Mouse (Mus musculus): ENCODE measurements at regions not wholly inside any gene's neighbourhood (a gene's known extent, or its start where the extent isn't known, plus 50 kb on each side); places are given as distances from the start of the nearest gene placed in this dataset.
A peak's percentile ranks its signal among the peaks of the same experiment; 100 is the strongest.

GRCm38 (mm10) chr17:10093437-10094107, 226.1 kb downstream of the Qk start:
- H3K27me3 ChIP-seq (ENCODE audit: insufficient read depth, low read length) = no peaks in the 10 kb centered on the region
- no peak overlapping the region for H3K4me3 ChIP-seq (replicated peaks; ENCODE audit: low read length)
- peaks cover 9% of the 10 kb centered on the region for H3K4me1 ChIP-seq (replicated peaks; ENCODE audit: low read depth, low read length)
- H3K9me3 ChIP-seq (ENCODE audit: low read length) = no peaks in the 10 kb centered on the region
- H3K36me3 ChIP-seq (ENCODE audit: insufficient read depth, low read length) = no peaks in the 10 kb centered on the region
- TF ChIP-seq CTCF (conservative IDR thresholded peaks at IDR 0.05; ENCODE audit: low read length) (no peak), POU5F1 (IDR thresholded peaks at IDR 0.05; ENCODE audit: borderline replicate concordance, low read length) (no peak)

GRCm38 (mm10) chr17:10087192-10087886, 232.3 kb downstream of the Qk start:
- no peak overlapping the region for H3K4me3 ChIP-seq (replicated peaks; ENCODE audit: low read length)
- no peaks in the 10 kb centered on the region for H3K9me3 ChIP-seq (ENCODE audit: low read length)
- no peaks in the 10 kb centered on the region for H3K36me3 ChIP-seq (ENCODE audit: insufficient read depth, low read length)
- H3K27me3 ChIP-seq (ENCODE audit: insufficient read depth, low read length) = no peaks in the 10 kb centered on the region
- H3K4me1 ChIP-seq (replicated peaks; ENCODE audit: low read depth, low read length) = peaks cover under 1% of the 10 kb centered on the region; the same call in 1 of the 2 replicates
- TF ChIP-seq CTCF (conservative IDR thresholded peaks at IDR 0.05; ENCODE audit: low read length) (no peak), NANOG (IDR thresholded peaks at IDR 0.05; ENCODE audit: borderline replicate concordance, low read length) (no peak), POU5F1 (IDR thresholded peaks at IDR 0.05; ENCODE audit: borderline replicate concordance, low read length) (no peak)

GRCm38 (mm10) chr17:10086558-10086957, 233.1 kb downstream of the Qk start:
- Histone ChIP-seq H3K4me3 (replicated peaks; ENCODE audit: low read length) (no peak overlapping the region), H3K27me3 (ENCODE audit: insufficient read depth, low read length) (no peaks in the 10 kb centered on the region), H3K9me3 (ENCODE audit: low read length) (no peaks in the 10 kb centered on the region), H3K36me3 (ENCODE audit: insufficient read depth, low read length) (no peaks in the 10 kb centered on the region), H3K4me1 (replicated peaks; ENCODE audit: low read depth, low read length) (peaks cover 8% of the 10 kb centered on the region; the same call in 1 of the 2 replicates)
- TF ChIP-seq CTCF (conservative IDR thresholded peaks at IDR 0.05; ENCODE audit: low read length) (no peak), POU5F1 (IDR thresholded peaks at IDR 0.05; ENCODE audit: borderline replicate concordance, low read length) (no peak), NANOG (IDR thresholded peaks at IDR 0.05; ENCODE audit: borderline replicate concordance, low read length) (no peak)

DNA sequence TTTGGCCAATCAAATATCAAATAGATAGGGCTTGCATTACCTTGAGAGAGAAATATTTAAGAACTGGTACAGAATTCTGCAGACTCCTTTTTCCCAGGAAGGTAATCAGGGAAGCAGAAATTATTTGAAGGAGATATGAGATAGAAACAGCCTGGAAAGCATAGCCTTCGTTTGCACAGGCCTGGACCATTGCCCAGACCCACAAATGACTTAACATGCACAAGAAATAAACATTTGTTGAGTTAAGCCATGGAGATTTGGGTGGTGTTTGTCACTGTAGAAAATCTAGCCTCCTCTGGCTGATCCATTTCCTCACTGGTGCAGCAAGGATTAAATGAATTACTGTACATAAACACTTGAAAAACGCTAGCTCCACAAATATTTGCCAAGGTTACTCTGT, 233.5 kb downstream of the Qk start:
- Histone ChIP-seq H3K36me3 (ENCODE audit: insufficient read depth, low read length) (no peaks in the 10 kb centered on the region), H3K27me3 (ENCODE audit: insufficient read depth, low read length) (no peaks in the 10 kb centered on the region), H3K4me3 (replicated peaks; ENCODE audit: low read length) (no peak overlapping the region), H3K9me3 (ENCODE audit: low read length) (no peaks in the 10 kb centered on the region), H3K4me1 (replicated peaks; ENCODE audit: low read depth, low read length) (peaks cover 10% of the 10 kb centered on the region; the same call in 1 of the 2 replicates)
- no peak for TF ChIP-seq NANOG (IDR thresholded peaks at IDR 0.05; ENCODE audit: borderline replicate concordance, low read length)
- TF ChIP-seq POU5F1 (IDR thresholded peaks at IDR 0.05; ENCODE audit: borderline replicate concordance, low read length) = no peak
- TF ChIP-seq CTCF (conservative IDR thresholded peaks at IDR 0.05; ENCODE audit: low read length) = no peak

GRCm38 (mm10) chr17:10081721-10082120, 237.9 kb downstream of the Qk start:
- Histone ChIP-seq H3K4me1 (replicated peaks; ENCODE audit: low read depth, low read length) (peaks cover 29% of the 10 kb centered on the region), H3K4me3 (replicated peaks; ENCODE audit: low read length) (no peak overlapping the region), H3K27me3 (ENCODE audit: insufficient read depth, low read length) (no peaks in the 10 kb centered on the region), H3K9me3 (ENCODE audit: low read length) (peaks cover 30% of the 10 kb centered on the region), H3K36me3 (ENCODE audit: insufficient read depth, low read length) (no peaks in the 10 kb centered on the region)
- TF ChIP-seq CTCF (conservative IDR thresholded peaks at IDR 0.05; ENCODE audit: low read length) (no peak), POU5F1 (IDR thresholded peaks at IDR 0.05; ENCODE audit: borderline replicate concordance, low read length) (no peak), NANOG (IDR thresholded peaks at IDR 0.05; ENCODE audit: borderline replicate concordance, low read length) (no peak)

DNA sequence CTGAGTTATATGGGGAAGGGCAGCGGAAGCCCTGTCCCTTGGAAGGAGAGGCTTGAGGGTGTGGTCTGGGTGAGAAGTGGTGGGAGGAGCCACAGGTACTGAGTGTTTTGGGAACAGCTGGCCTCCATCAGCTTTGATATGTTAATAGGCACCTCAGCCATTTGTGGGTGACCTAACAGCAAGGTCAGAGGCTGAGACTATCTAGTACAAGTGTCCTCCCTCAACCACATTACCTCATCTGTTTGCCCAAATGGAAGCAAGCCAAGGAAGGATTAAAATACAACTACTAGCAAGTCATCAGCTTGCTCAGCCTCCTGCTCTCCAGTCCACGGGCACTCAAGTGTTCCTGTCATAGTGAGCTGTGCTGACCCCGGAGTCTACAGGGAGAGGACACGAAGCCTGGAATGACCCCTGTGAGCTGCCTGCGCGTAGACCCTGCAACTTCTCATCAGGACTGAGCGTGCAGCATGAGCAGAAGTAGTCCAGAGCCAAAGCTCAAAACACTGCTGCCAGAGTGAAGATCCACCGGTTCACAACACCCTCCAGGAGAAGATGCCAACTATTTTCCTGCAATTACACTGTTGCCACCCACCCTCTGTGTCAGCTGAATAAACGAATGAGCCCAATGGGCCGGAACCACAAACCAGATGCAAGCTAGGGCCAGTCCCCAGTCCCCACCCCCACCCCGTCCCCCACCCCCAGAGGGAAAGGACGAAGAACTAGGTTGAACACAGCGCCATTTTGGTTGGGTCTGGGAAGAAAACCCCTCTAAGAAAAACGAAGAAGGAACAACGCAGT, 239.6 kb downstream of the Qk start:
- TF ChIP-seq POU5F1 (IDR thresholded peaks at IDR 0.05; ENCODE audit: borderline replicate concordance, low read length) (no peak), NANOG (IDR thresholded peaks at IDR 0.05; ENCODE audit: borderline replicate concordance, low read length) (peak; percentile 39; the same call in 1 of the 2 replicates), CTCF (conservative IDR thresholded peaks at IDR 0.05; ENCODE audit: low read length) (no peak)
- Histone ChIP-seq H3K4me3 (replicated peaks; ENCODE audit: low read length) (no peak overlapping the region), H3K36me3 (ENCODE audit: insufficient read depth, low read length) (no peaks in the 10 kb centered on the region), H3K27me3 (ENCODE audit: insufficient read depth, low read length) (no peaks in the 10 kb centered on the region), H3K4me1 (replicated peaks; ENCODE audit: low read depth, low read length) (peaks cover 29% of the 10 kb centered on the region), H3K9me3 (ENCODE audit: low read length) (peaks cover 47% of the 10 kb centered on the region)

GRCm38 (mm10) chr17:10078536-10079319, 240.9 kb downstream of the Qk start:
- Histone ChIP-seq H3K27me3 (ENCODE audit: insufficient read depth, low read length) (no peaks in the 10 kb centered on the region), H3K9me3 (ENCODE audit: low read length) (peaks cover 50% of the 10 kb centered on the region), H3K4me3 (replicated peaks; ENCODE audit: low read length) (no peak overlapping the region), H3K36me3 (ENCODE audit: insufficient read depth, low read length) (no peaks in the 10 kb centered on the region), H3K4me1 (replicated peaks; ENCODE audit: low read depth, low read length) (peaks cover 29% of the 10 kb centered on the region)
- TF ChIP-seq CTCF (conservative IDR thresholded peaks at IDR 0.05; ENCODE audit: low read length) (no peak), POU5F1 (IDR thresholded peaks at IDR 0.05; ENCODE audit: borderline replicate concordance, low read length) (peak; percentile 37; the same call in 1 of the 2 replicates), NANOG (IDR thresholded peaks at IDR 0.05; ENCODE audit: borderline replicate concordance, low read length) (0 out of 2 replicates have a peak, but pooled peaks have one; percentile 21)
